Mouse (Mus musculus): ENCODE measurements around the gene Cdc123.

The Cdc123 gene

GRCm38 (mm10) chr2:5804440-5805045, 40.4 kb downstream of the Cdc123 start:
- no peak for DNase-seq (ENCODE audit: low spot score)

DNA sequence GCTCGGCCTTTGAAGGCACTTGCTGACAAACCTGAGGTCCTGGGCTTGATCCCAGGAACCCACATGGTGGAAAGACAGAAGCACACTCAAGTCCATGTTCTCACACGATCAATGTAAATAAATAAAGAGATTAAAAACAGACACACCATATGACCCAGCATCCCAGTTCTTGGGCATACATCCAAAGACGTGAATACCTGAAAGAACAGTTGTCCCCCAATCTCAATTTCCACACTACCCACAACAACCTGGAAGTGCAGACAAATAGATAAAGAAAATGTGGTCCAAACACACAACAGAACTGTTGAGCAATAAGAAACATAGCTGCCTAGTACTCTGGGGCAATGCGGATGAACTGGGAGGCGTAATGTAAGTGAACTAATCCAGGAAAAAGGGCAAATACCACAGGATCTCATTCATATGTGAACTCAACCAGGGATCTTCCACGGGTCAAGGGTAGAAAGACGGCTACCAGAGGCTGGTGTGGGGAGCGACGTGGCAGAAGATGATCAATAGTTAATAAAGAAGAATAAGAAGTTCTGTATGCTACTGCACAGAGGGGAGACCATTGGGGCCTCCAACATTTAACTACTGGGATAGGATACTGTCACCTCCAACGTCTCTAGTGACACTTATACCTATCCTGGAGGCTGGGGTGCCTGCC, 42.9 kb downstream of the Cdc123 start:
- DNase-seq (ENCODE audit: low spot score), result no peak

DNA sequence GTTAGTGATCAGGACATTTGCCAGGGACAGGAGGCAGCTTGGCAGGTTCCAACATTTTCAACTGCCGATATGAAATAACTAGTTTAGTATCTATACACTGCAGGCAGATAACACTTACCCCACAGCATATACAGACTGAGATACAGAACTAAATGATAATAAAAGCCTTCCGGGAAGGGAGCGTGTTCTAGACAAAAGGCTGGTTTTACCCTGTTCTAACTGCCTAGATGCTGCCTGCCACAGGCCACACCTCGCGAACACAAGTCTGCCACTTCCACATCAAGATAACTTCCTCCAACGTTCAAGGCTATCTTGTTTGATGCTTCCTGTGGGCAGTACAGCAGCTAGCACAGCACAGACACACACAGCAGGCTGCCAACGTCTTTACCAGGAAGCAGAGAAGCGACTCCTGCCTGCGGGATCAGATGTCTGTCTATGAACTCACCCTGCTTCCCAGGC, 43.8 kb downstream of the Cdc123 start:
- no peak for DNase-seq (ENCODE audit: low spot score)

DNA sequence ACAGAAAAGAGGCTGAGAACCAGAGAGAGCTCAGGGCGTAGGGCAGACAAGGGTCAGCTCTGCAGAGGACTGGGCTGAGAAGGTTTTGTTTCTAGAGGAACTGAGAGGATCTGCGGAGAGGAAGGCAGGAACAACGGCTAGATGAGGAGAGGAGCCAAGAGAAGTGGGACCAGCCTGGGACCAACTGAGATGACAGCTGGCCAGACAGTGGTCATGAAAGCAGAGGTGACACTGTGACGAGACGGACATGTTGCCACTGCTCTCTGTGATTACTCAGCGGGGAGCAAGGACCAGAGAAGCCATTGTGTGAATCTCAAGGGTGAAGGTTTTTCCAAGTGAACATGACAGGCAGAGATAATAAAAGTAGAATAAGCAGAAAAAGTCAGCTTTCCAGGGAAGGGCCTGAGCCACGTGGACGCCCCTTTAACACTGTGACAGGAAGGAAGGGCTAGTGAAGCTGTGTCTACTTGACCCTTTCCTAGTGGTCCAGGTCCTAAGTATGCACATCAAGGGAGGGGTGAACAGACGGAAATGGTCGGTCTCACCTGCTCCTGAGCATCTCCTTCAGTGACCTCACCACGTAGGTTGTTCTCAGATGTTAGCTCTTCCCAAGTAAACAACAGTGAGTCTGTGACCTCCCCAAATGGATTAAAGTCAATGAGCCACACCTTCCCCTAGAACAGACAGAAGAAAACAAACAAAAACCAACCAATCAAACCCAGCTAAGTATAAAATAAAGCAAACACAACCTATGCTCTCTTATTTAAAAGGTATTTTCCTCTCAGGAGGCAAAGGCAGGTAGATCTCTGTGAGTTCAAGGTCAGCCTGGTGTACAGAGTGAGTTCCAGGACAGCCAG, 46.9 kb downstream of the Cdc123 start:
- DNase-seq (ENCODE audit: low spot score), result no peak

DNA sequence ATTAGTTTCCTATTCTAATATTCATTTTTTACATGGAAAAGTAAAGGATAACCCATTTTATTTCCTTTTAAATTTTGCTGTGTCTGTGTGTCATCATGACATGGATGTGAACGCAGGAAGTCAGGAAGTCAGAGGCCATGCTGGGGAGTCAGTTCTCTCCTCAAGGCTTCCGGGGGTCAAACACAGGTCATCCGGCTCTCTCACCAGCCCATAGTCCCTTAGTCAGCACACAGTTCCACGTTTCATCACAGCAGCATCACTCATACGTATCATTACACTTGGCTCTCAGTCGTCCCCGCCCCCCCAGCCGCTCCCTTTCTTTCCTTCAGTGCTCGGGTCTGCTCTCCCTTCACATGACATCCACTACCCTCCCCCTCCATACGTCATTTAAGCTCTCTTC, 51.2 kb downstream of the Cdc123 start:
- no peak for DNase-seq (ENCODE audit: low spot score)

- DNase-seq (ENCODE audit: low spot score), result no peak
These were observed 52.9 kb downstream of the Cdc123 start for GRCm38 (mm10) chr2:5792056-5792455.

DNA sequence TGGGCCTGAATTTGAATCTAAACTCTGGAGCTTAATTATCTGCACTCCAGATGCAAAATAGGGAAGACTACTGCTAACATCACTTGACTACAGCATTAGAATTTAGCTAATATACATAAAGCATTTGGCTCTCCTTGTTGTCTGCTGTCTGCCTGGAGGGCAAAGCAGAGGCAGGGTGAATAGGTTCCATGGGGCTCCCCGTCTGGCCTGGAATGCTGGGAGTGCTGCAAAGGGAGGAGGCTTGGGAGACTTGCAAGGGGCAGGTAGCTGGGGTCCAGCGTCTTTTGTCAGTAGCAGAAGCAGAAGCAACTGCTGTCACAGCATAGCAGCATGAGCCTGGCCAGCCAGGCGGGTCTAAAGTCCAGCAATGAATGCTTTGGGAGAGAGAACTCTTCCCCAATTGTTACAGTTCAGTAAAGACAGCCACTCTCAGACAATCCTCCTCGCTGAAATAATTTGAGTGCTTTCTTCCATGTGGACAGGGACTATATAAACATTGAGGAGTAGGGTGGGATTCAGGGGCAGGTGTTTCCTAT, 55.3 kb downstream of the Cdc123 start:
- DNase-seq (ENCODE audit: low spot score), result no peak

- DNase-seq (ENCODE audit: low spot score), result no peak
These were observed 57.6 kb downstream of the Cdc123 start for GRCm38 (mm10) chr2:5787391-5787790.

GRCm38 (mm10) chr2:5772464-5772863, 72.5 kb downstream of the Cdc123 start:
- DNase-seq (ENCODE audit: low spot score), result no peak

DNA sequence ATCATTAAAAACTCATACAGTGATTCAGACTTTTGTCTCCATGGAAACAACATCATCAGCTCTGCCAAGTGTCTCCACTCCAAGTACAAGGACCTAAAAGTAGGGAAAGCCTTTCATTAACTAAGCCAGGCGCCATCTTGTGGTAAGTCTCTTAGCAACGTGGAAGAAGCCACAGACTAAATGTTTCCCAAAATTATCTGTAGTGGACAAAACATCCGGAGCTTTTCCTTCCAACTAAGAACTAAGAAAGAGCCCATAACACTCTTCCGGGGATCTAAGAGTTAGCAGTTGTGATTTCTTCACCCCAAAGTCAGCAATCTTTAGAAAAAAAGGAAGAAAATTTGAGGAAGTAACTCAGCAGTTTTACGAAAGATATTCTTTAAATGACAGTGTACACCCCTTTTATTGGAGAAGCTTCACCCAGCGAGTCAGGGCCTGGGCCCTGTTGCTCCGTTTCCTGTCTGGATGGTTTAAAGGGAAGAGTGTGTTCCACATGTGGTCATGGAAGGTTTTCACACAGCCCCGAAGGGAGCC, 74.2 kb downstream of the Cdc123 start:
- DNase-seq (ENCODE audit: low spot score), result peak; percentile 42

DNA sequence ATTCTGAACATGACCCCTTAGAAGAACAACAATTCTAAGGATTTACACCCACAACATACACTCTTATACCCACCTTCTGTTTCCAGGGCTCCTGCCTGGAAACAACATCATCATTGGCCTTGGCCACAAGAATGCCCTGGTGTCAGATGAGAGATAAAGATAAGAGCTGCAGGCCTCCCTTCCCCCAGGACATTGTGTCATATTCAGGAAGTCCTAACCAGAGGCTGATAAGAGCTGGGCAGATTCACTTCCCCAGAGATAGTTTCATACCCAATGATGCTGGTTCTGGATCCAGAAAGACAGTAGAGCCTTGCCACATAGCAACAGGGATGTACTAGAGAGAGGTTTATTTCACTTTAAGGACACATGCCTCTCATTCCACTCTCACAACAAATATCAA, 75.3 kb downstream of the Cdc123 start:
- no peak for DNase-seq (ENCODE audit: low spot score)

GRCm38 (mm10) chr2:5768946-5769345, 76.0 kb downstream of the Cdc123 start:
- DNase-seq (ENCODE audit: low spot score), result no peak

DNA sequence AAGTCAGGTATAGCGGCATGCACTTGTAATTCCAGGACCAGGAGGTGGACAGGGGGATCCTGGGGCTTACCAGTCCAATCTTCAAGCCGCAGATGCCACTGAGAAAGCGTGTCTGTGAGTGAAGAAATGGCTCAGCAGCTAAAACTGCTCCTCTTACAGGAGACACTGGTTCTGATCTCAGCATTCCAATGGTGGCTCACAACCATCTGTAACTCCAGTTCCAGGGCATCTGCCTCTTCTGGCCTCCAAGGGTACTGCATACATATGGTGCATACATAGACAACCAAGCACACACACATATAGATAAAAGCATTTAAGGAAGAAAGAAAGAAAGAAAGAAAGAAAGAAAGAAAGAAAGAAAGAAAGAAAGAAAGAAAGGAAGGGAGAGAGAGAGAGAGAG, 82.9 kb downstream of the Cdc123 start:
- no peak for DNase-seq (ENCODE audit: low spot score)

DNA sequence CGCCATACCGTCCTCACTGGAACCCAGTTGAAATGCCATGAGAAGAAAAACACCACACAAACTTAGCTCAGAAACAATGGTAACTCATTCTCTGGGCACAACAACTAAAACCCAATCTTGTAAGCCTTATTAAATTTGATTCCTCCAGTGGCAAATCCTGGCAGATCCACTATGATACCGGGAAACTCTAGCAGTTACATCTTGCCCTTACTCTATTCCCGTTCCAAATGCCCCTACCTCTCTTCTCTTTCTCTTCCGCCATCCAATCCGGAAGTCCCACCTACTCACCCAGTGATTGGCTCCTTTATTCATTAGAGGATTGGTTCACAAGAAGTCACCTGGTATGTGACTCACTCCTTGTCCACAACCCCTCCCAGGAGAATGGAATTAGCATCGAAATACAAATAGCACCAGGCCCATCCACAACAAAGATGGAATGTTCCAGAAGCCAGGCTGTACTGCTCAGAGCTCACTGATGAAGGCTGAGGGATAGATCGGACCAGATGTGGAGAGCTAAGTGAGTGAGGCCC, 84.4 kb downstream of the Cdc123 start:
- DNase-seq (ENCODE audit: low spot score), result no peak

DNA sequence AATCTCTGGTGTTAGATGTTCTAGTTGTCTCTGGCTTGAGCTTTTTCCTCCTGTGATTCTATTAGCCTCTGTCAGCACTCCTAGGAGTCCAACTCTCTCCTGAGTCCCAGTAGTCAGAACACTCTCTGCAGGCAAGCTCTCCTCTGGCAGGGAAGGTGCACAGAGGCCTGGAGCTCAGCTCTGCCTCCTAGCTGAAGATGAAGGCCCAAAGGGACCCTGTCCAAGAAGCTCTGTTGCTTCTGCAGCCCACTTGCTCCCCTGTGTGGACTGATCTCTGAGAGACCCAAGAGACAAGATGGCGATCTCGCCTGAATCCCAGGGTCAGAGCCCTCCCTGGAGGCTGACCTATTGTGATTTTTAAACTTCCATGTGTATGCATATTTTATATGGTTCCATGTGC, 86.4 kb downstream of the Cdc123 start:
- no peak for DNase-seq (ENCODE audit: low spot score)

GRCm38 (mm10) chr2:5750872-5751271, 94.1 kb downstream of the Cdc123 start:
- DNase-seq (ENCODE audit: low spot score), result no peak

DNA sequence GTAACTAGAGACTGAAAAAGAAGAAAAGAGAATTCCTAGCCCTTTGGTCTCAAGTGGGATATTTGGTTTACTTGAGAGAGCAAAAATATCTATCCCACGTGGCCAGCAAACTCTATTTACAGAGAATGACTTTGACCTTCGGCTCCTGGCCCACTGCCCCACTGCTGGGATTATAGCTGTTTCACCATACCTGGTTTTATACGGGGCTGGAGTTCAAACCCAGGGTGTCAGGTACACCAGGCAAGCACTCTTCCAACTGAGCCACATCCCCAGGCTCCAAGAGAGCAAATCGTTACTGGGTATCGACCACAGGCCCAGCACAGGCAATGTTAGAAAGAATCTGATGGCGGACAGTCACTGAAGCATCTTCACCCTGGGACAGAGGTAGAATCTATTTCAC, 95.8 kb downstream of the Cdc123 start:
- no peak for DNase-seq (ENCODE audit: low spot score)

- peak; percentile 8 for DNase-seq (ENCODE audit: low spot score)
These were observed 97.4 kb downstream of the Cdc123 start for GRCm38 (mm10) chr2:5747545-5748043.

- DNase-seq (ENCODE audit: low spot score), result peak; percentile 20
These were observed 98.4 kb downstream of the Cdc123 start for GRCm38 (mm10) chr2:5746529-5746928.

Data from urinary bladder, postnatal 14 days (tissue).